Mouse (Mus musculus): Measurements from ENCODE around the gene Tamm41. TPM values are rescaled to one million over a fixed set of nuclear protein-coding genes. Genes with fewer than 3 reads are reported as not detected.

The Tamm41 gene
- polyA plus RNA-seq, 1 experiment from 2014 or later: 72.8 TPM

DNA sequence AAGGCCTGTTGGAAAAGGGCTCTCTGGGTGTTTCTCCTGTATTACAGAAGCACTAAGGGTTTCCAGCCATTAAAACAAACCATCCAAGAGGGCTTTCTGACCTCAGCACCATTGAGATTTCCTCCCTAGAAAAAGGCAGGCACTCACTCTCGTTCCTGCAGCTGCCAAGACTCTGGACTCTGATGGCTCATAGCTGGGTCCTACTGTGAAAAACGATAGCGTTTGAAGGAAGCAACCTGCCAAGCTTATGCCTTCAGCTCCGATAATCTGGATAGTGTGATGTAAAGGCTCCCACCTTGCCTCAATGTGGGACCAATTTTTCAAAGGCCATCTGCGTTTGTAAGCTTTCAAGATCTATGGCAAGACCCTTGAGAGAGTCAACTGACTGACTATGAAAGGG, 43.6 kb downstream of the Tamm41 start:
- WGBS: 92% methylated on average over 5 of the region's 5 CpGs
- no peak overlapping the region for H3K4me2 ChIP-seq (ENCODE audit: low read depth)

DNA sequence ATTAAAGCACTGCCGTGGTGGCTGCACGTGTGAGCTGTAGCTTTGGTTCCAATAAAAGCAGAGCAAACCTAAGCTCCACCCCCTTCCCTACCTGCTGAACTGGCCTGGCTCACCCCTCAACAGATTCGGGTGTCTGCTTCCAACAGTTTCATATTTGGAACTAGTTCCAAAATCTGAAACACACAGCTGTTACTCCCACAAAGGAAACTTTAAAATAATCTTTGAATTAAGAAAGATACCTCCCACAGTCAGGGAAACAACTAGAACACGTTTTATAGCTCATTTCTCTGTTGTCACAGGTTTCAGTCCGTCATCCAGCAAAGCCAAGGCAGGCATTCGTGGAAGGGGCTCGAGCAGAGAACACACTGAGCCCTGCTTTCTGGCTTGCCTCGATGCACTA, 44.0 kb downstream of the Tamm41 start:
- no peaks in the 10 kb centered on the region for H3K9me3 ChIP-seq (ENCODE audit: control insufficient read depth, low read length)
- no peak overlapping the region for H3K4me2 ChIP-seq (ENCODE audit: low read depth)
- 80% methylated on average over 8 of the region's 8 CpGs for WGBS
- H3K4me3 ChIP-seq (ENCODE audit: low read depth, low read length): no peak overlapping the region
- DNase-seq (ENCODE audit: low spot score) (no peak), ATAC-seq (ENCODE audit: insufficient read depth, low FRiP score, low TSS enrichment) (no peak)
- no peaks in the 10 kb centered on the region for H3K36me3 ChIP-seq (ENCODE audit: control insufficient read depth, insufficient read depth, low read length)
- H3K4me1 ChIP-seq (ENCODE audit: control insufficient read depth, insufficient read depth, low read length): peaks cover 3% of the 10 kb centered on the region; the same call in 1 of the 2 replicates
- H3K27ac ChIP-seq (ENCODE audit: low read depth, low read length): no peak overlapping the region
- H3K27me3 ChIP-seq (ENCODE audit: control insufficient read depth, insufficient read depth, low read length): no peaks in the 10 kb centered on the region
- H3K9ac ChIP-seq (ENCODE audit: low read length): no peak overlapping the region

More for the DNA sequence above, 43.6 kb downstream of the Tamm41 start:
- H3K4me3 ChIP-seq (ENCODE audit: low read depth, low read length): no peak overlapping the region
- no peaks in the 10 kb centered on the region for H3K9me3 ChIP-seq (ENCODE audit: control insufficient read depth, low read length)
- no peak for DNase-seq (ENCODE audit: low spot score)
- no peaks in the 10 kb centered on the region for H3K4me1 ChIP-seq (ENCODE audit: control insufficient read depth, insufficient read depth, low read length)
- H3K27ac ChIP-seq (ENCODE audit: low read depth, low read length): no peak overlapping the region
- H3K36me3 ChIP-seq (ENCODE audit: control insufficient read depth, insufficient read depth, low read length): no peaks in the 10 kb centered on the region
- ATAC-seq (ENCODE audit: insufficient read depth, low FRiP score, low TSS enrichment): no peak
- H3K27me3 ChIP-seq (ENCODE audit: control insufficient read depth, insufficient read depth, low read length): no peaks in the 10 kb centered on the region
- H3K9ac ChIP-seq (ENCODE audit: low read length): no peak overlapping the region

DNA sequence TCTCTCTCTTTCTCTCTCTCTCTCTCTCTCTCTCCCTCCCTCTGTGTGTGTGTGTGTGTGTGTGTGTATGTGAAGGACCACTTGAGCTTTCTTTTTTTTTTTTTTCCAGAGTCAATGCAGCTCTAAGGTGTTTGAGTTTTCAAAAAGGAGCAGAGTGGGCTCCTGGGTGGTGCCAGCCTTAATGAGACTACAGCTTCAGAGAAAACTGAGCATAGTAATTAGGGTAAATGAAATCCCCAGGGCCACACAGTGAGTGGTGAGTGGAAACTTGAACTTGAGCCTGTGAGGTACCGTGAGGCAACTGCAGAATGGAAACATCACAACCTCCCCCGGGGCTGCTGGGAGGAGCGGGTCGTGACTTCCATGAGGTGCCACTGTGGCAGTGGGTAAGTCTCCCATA, 45.8 kb downstream of the Tamm41 start:
- DNase-seq (ENCODE audit: low spot score) (no peak), ATAC-seq (ENCODE audit: insufficient read depth, low FRiP score, low TSS enrichment) (no peak)
- Histone ChIP-seq H3K36me3 (ENCODE audit: control insufficient read depth, insufficient read depth, low read length) (no peaks in the 10 kb centered on the region), H3K4me3 (ENCODE audit: low read depth, low read length) (no peak overlapping the region), H3K27me3 (ENCODE audit: control insufficient read depth, insufficient read depth, low read length) (no peaks in the 10 kb centered on the region), H3K9ac (ENCODE audit: low read length) (no peak overlapping the region), H3K4me2 (ENCODE audit: low read depth) (no peak overlapping the region), H3K4me1 (ENCODE audit: control insufficient read depth, insufficient read depth, low read length) (peaks cover 5% of the 10 kb centered on the region; the same call in 1 of the 2 replicates), H3K27ac (ENCODE audit: low read depth, low read length) (no peak overlapping the region), H3K9me3 (ENCODE audit: control insufficient read depth, low read length) (no peaks in the 10 kb centered on the region)
- WGBS: 85% methylated on average over 4 of the region's 4 CpGs

DNA sequence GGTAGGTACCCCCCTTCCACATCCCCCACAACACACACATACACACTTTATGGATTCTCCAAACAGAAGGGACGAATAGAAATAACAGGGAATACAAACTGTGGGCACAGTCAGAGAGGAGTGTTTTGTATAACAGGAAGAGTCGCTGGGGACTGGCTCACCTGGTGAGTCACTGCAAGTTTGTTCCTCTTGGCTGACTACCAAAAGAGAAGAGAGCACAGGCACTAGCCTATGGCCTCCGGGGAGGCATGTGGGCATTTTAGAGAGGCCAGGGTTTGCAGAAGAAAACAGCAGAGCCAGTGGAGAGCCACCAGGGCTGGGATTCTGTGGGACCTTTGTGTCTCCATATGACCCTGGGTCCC, 49.1 kb downstream of the Tamm41 start:
- ATAC-seq (ENCODE audit: insufficient read depth, low FRiP score, low TSS enrichment) (no peak), DNase-seq (ENCODE audit: low spot score) (no peak)
- Histone ChIP-seq H3K4me1 (ENCODE audit: control insufficient read depth, insufficient read depth, low read length) (peaks cover 5% of the 10 kb centered on the region; the same call in 1 of the 2 replicates), H3K9me3 (ENCODE audit: control insufficient read depth, low read length) (no peaks in the 10 kb centered on the region), H3K27ac (ENCODE audit: low read depth, low read length) (no peak overlapping the region), H3K9ac (ENCODE audit: low read length) (no peak overlapping the region), H3K4me2 (ENCODE audit: low read depth) (no peak overlapping the region), H3K27me3 (ENCODE audit: control insufficient read depth, insufficient read depth, low read length) (no peaks in the 10 kb centered on the region), H3K36me3 (ENCODE audit: control insufficient read depth, insufficient read depth, low read length) (no peaks in the 10 kb centered on the region), H3K4me3 (ENCODE audit: low read depth, low read length) (no peak overlapping the region)
- 72% methylated on average over 3 of the region's 3 CpGs for WGBS

DNA sequence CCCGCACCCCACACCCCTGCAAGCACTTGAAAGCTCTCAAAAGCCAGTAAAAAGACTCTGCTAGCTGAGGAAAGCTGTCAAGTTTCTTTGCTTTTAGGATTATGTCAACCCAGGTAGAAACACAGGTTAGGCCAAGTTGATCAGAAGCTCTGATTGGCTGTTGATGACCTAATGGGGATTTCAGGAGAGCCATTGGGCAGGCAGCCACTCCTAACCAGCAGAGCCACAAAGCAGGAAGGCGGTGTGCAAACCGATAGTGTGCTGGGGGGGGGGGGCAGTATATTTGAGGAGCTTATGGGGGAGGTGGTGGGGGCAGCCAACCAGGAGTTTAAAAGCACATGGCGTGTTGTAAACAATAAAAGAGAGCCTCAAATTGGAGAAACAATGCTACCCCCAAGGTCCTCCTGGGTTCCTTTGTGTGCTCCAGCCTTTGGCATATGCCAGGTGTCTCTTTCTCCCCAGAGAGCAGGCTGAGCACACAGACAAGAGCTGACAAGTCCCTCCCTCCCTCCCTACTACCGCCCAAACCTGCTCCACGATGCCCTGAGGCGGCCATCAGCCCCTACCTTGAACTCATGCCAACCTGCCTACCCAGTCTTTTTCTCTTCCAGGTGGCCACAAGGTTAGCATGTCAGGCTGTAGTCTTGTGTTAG, 49.6 kb downstream of the Tamm41 start:
- ATAC-seq (ENCODE audit: insufficient read depth, low FRiP score, low TSS enrichment) (no peak), DNase-seq (ENCODE audit: low spot score) (no peak)

DNA sequence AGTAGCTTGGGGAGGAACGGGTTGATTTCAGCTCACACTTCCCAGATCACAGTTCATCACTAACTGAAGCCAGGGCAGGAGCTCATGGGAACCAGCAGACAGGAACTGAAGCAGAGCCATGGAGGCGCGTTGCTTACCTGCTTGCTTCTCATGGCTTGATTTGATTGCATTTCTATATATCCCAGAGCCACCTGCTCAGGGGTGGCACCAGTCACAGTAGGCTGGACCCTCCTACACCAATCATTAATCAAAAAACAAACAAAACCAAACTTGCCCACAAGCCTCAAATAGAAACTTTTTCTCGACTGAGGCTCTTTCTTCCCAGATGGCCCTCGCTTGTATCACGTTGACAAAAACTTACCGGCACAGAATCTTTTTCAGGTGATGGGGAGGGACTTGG, 55.0 kb downstream of the Tamm41 start:
- H3K27ac ChIP-seq (ENCODE audit: low read depth, low read length): no peak overlapping the region
- no peak overlapping the region for H3K4me3 ChIP-seq (ENCODE audit: low read depth, low read length)
- no peak overlapping the region for H3K9ac ChIP-seq (ENCODE audit: low read length)
- no peak for DNase-seq (ENCODE audit: low spot score)
- H3K36me3 ChIP-seq (ENCODE audit: control insufficient read depth, insufficient read depth, low read length): no peaks in the 10 kb centered on the region
- 84% methylated on average over 7 of the region's 7 CpGs for WGBS
- H3K9me3 ChIP-seq (ENCODE audit: control insufficient read depth, low read length): no peaks in the 10 kb centered on the region
- H3K27me3 ChIP-seq (ENCODE audit: control insufficient read depth, insufficient read depth, low read length): no peaks in the 10 kb centered on the region
- H3K4me2 ChIP-seq (ENCODE audit: low read depth): no peak overlapping the region
- no peaks in the 10 kb centered on the region for H3K4me1 ChIP-seq (ENCODE audit: control insufficient read depth, insufficient read depth, low read length)
- no peak for ATAC-seq (ENCODE audit: insufficient read depth, low FRiP score, low TSS enrichment)

More for the DNA sequence above, 49.6 kb downstream of the Tamm41 start:
- Histone ChIP-seq H3K4me3 (ENCODE audit: low read depth, low read length) (no peak overlapping the region), H3K4me2 (ENCODE audit: low read depth) (no peak overlapping the region), H3K27ac (ENCODE audit: low read depth, low read length) (no peak overlapping the region), H3K9ac (ENCODE audit: low read length) (no peak overlapping the region), H3K9me3 (ENCODE audit: control insufficient read depth, low read length) (no peaks in the 10 kb centered on the region), H3K36me3 (ENCODE audit: control insufficient read depth, insufficient read depth, low read length) (no peaks in the 10 kb centered on the region), H3K27me3 (ENCODE audit: control insufficient read depth, insufficient read depth, low read length) (no peaks in the 10 kb centered on the region), H3K4me1 (ENCODE audit: control insufficient read depth, insufficient read depth, low read length) (peaks cover 5% of the 10 kb centered on the region; the same call in 1 of the 2 replicates)
- WGBS: 67% methylated on average over 7 of the region's 7 CpGs

DNA sequence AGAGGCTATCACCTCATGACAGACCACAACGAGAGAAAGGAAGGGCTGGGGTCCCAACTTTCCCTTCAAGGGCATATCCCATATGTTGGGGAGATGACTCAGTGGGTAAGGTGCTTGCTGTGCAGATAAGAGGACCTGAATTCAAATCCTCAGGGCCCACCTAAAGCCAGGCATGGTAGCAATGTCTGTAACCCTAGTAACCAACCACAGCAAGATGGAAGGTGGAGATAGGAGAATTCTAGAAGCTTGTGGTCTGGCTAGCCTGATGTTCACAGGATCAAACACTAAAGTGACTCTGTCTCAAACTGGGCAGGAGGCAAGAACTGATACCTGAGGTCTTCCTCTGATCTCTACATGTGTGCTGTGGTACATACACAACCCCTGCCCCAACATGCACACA, 58.0 kb downstream of the Tamm41 start:
- H3K9me3 ChIP-seq (ENCODE audit: control insufficient read depth, low read length): no peaks in the 10 kb centered on the region
- ATAC-seq (ENCODE audit: insufficient read depth, low FRiP score, low TSS enrichment): no peak
- no peak for DNase-seq (ENCODE audit: low spot score)
- no peak overlapping the region for H3K4me2 ChIP-seq (ENCODE audit: low read depth)
- no peaks in the 10 kb centered on the region for H3K36me3 ChIP-seq (ENCODE audit: control insufficient read depth, insufficient read depth, low read length)
- H3K9ac ChIP-seq (ENCODE audit: low read length): no peak overlapping the region
- H3K27me3 ChIP-seq (ENCODE audit: control insufficient read depth, insufficient read depth, low read length): no peaks in the 10 kb centered on the region
- H3K4me3 ChIP-seq (ENCODE audit: low read depth, low read length): no peak overlapping the region
- H3K4me1 ChIP-seq (ENCODE audit: control insufficient read depth, insufficient read depth, low read length): no peaks in the 10 kb centered on the region
- WGBS: 81% methylated on average over 1 of the region's 1 CpGs
- no peak overlapping the region for H3K27ac ChIP-seq (ENCODE audit: low read depth, low read length)

DNA sequence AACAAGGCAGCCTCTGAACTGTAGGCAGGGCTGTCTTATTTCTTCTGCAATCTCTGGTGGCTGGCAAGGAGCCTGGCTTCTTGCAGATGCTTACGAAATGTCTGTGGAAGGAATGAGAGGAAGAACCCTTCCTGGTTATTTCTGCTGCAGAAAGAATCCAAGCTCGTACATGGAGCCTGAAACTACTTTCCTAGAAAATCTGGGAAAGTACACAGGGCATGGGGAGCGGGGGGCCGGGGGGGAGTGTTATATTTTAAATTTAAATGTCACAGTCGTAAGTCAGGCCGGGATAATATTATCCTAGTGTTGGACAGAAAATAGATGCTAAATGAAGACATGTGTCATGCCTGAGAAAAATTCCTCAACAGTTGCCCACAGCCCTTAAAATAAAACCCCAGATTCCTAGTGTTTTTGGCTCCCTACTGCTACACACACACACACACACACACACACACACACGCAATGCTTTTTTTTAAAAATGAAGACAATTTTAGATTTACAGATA, 60.7 kb downstream of the Tamm41 start:
- no peaks in the 10 kb centered on the region for H3K36me3 ChIP-seq (ENCODE audit: control insufficient read depth, insufficient read depth, low read length)

DNA sequence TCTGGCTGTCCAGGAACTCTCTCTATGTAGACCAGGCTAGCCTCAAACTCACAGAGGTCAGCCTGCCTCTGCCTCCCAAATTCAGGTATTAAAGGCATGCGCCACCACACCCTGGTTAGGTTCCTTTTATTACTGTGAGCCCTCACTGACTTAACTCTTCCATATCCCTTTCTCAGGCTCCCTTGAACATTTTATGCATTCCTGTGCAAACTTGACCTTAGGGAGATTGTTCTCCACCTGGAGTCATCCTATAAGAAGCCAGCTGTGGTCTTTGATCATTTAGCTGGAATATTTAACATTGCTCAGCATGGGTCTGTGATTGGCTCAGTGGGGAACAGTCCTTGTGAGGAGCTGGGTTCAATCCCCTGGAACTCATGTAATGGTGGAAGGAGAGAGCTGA, 63.3 kb downstream of the Tamm41 start:
- WGBS: 100% methylated on average over 1 of the region's 1 CpGs
- Histone ChIP-seq H3K9ac (ENCODE audit: low read length) (no peak overlapping the region), H3K4me3 (ENCODE audit: low read depth, low read length) (no peak overlapping the region), H3K36me3 (ENCODE audit: control insufficient read depth, insufficient read depth, low read length) (no peaks in the 10 kb centered on the region), H3K27ac (ENCODE audit: low read depth, low read length) (no peak overlapping the region), H3K27me3 (ENCODE audit: control insufficient read depth, insufficient read depth, low read length) (peaks cover 3% of the 10 kb centered on the region), H3K4me2 (ENCODE audit: low read depth) (no peak overlapping the region), H3K4me1 (ENCODE audit: control insufficient read depth, insufficient read depth, low read length) (peaks cover 3% of the 10 kb centered on the region), H3K9me3 (ENCODE audit: control insufficient read depth, low read length) (no peaks in the 10 kb centered on the region)
- ATAC-seq (ENCODE audit: insufficient read depth, low FRiP score, low TSS enrichment): no peak
- no peak for DNase-seq (ENCODE audit: low spot score)

More for the DNA sequence above, 60.7 kb downstream of the Tamm41 start:
- H3K27me3 ChIP-seq (ENCODE audit: control insufficient read depth, insufficient read depth, low read length): no peaks in the 10 kb centered on the region
- no peak overlapping the region for H3K27ac ChIP-seq (ENCODE audit: low read depth, low read length)
- H3K9me3 ChIP-seq (ENCODE audit: control insufficient read depth, low read length): no peaks in the 10 kb centered on the region
- DNase-seq (ENCODE audit: low spot score) (no peak), ATAC-seq (ENCODE audit: insufficient read depth, low FRiP score, low TSS enrichment) (no peak)
- WGBS: 88% methylated on average over 7 of the region's 7 CpGs
- no peak overlapping the region for H3K4me3 ChIP-seq (ENCODE audit: low read depth, low read length)
- no peaks in the 10 kb centered on the region for H3K4me1 ChIP-seq (ENCODE audit: control insufficient read depth, insufficient read depth, low read length)
- no peak overlapping the region for H3K9ac ChIP-seq (ENCODE audit: low read length)
- H3K4me2 ChIP-seq (ENCODE audit: low read depth): no peak overlapping the region
